Comparison of ENCODE assay signal across 22 mouse cellular contexts in the genomic region with DNA sequence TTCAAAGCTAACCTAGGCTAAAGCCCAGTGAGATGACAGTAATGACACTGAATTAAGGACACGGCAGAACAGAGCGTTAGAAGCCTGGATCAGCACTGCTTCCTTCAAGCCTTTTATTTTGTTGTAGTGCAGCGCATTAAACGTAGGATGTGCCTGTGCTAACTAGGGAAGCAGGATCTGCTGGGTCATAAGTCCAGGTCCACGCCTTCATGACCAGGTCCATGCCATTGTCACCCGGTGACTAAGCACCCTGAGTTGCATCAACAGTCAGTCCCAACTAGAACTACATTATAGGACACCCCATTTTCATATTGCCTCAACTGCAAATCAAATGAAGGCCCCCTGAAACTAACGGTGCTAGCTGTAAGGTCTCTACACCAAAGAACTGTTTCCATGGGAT.
"Had no signal": no experiment of that assay in that cellular context is flagged by ENCODE, and none has a peak within 500 bp of the region (broad histone marks: within the 10 kb centered on the region; RNA-seq: fewer than 3 reads in every experiment).

No protein-coding gene starts in this region.

- H3K36me3 ChIP-seq: liver, embryonic 13.5 days; liver, embryonic 15.5 days; lung, embryonic 15.5 days; neural tube, embryonic 15.5 days; stomach, embryonic 15.5 days had no signal

- H3K4me2 ChIP-seq: liver, embryonic 13.5 days; liver, embryonic 15.5 days; lung, embryonic 15.5 days; midbrain, embryonic 12.5 days; neural tube, embryonic 13.5 days; neural tube, embryonic 15.5 days; stomach, embryonic 15.5 days had no signal

- H3K27me3 ChIP-seq: liver, embryonic 13.5 days; liver, embryonic 15.5 days; lung, embryonic 15.5 days; midbrain, embryonic 12.5 days; neural tube, embryonic 13.5 days; neural tube, embryonic 15.5 days; stomach, embryonic 15.5 days had no signal

- H3K4me1 ChIP-seq: liver, embryonic 15.5 days; lung, embryonic 15.5 days; neural tube, embryonic 15.5 days; stomach, embryonic 15.5 days had no signal

- ATAC-seq: liver, postnatal 0 days; midbrain, embryonic 16.5 days had no signal

- H3K4me3 ChIP-seq: liver, embryonic 13.5 days; liver, embryonic 15.5 days; lung, embryonic 15.5 days; midbrain, embryonic 10.5 days; midbrain, embryonic 12.5 days; myocyte; neural tube, embryonic 13.5 days; neural tube, embryonic 15.5 days; stomach, embryonic 15.5 days had no signal

- H3K9ac ChIP-seq: liver, embryonic 13.5 days; liver, embryonic 15.5 days; liver, postnatal 0 days; lung, embryonic 15.5 days; midbrain, embryonic 12.5 days; neural tube, embryonic 13.5 days; neural tube, embryonic 15.5 days; stomach, embryonic 15.5 days had no signal

- H3K27ac ChIP-seq: liver, embryonic 13.5 days; liver, embryonic 15.5 days; lung, embryonic 15.5 days; macrophage; midbrain, embryonic 10.5 days; midbrain, embryonic 12.5 days; neural tube, embryonic 13.5 days; neural tube, embryonic 15.5 days; stomach, embryonic 15.5 days had no signal

- H3K9me3 ChIP-seq: liver, embryonic 13.5 days; liver, embryonic 15.5 days; lung, embryonic 15.5 days; midbrain, embryonic 10.5 days; midbrain, embryonic 12.5 days; neural tube, embryonic 15.5 days; stomach, embryonic 15.5 days had no signal

- DNase-seq: liver, embryonic 13.5 days; liver, postnatal 0 days; lung, adult 2 months; lung, postnatal 10 days; lung, postnatal 36 days; midbrain, embryonic 14.5 days; retina, postnatal 1 day; right cerebral cortex, adult 18-20 months; right cerebral cortex, postnatal 25 days; thymus, adult 18-20 months; thymus, postnatal 14 days; thymus, postnatal 36 days had no signal
